Mouse (Mus musculus) liver, postnatal 0 days (tissue): ENCODE measurements around the gene Bfsp2.

Experiments
- CTCF ChIP-seq: sonication (generic); IDR thresholded peaks from 2 replicates; pipeline ENCODE4 v1.5.1; 2016; ENCODE audit warnings: antibody characterized with exemption, low read depth
- EP300 ChIP-seq: IDR thresholded peaks from 2 replicates; pipeline ENCODE4 v1.6.1; 2016; ENCODE audit warnings: antibody characterized with exemption, low read depth, mild to moderate bottlenecking

DNA sequence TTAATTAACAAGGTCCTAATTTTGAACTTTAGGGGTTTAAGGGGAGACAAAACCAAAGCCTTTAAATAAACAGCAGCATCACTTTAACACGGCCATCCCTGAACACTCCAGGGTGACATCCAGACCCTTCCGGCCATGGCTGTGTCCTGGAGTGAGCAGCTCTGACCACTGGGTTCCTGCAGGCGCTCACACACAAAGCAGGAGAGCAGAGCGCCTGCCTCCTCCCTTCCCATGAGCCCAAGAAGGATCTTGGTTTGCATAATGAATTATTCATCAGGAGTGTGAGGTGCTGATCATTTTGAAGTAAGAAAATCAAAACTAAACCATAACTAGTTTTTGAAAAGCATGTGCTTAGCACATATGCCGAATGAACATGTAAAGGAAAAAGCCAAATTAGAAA is 44.4 kb upstream of the Bfsp2 start:
- TF ChIP-seq CTCF (no peak), EP300 (no peak)
